Comparison of ENCODE assay signal across 15 mouse cellular contexts in the genomic region with DNA sequence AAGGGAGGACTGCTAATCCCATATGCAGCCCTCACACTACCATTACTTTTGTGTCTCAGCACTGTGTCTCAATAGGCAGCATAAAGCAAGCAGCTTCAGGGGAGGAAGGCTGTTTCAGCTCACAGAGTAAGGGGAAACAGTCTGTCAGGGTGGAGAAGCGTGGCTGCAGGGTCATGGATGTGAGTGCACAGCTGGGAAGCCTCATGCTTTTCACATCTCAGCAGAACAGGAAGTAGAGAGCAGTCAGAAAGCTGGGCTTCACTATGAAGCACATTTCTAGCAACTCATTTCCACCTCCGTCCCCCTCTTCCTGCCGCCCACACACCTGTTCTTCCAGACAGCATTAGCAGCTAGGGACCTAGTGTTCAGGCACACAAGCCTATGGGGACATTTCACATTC. TPM values are rescaled to one million over a fixed set of nuclear protein-coding genes. Genes with fewer than 3 reads are reported as not detected.
A peak's percentile ranks its signal among the peaks of the same experiment; 100 is the strongest.
DNase-seq lines count a peak whose midpoint lies in the region; ATAC-seq lines count a peak whose summit lies in the region.
"Had no signal": no experiment of that assay in that cellular context is flagged by ENCODE, and none has a peak within 500 bp of the region (broad histone marks: within the 10 kb centered on the region; RNA-seq: fewer than 3 reads in every experiment).

No protein-coding gene starts in this region.

- H3K36me3 ChIP-seq in lung, embryonic 16.5 days (ENCODE audit: control insufficient read depth, insufficient read depth, low read length), result no peaks in the 10 kb centered on the region
- H3K36me3 ChIP-seq: limb, embryonic 13.5 days; neural tube, embryonic 13.5 days had no signal

- no peak overlapping the region for H3K4me3 ChIP-seq in lung, embryonic 16.5 days (ENCODE audit: low read length)
- H3K4me3 ChIP-seq: erythroblast, embryonic 14.5 days; limb, embryonic 13.5 days; neural tube, embryonic 13.5 days had no signal

- H3K4me2 ChIP-seq in lung, embryonic 16.5 days (ENCODE audit: low read depth, low read length), result no peak overlapping the region
- H3K4me2 ChIP-seq: limb, embryonic 13.5 days; midbrain, embryonic 11.5 days; neural tube, embryonic 13.5 days had no signal

- no peak overlapping the region for H3K9ac ChIP-seq in lung, embryonic 16.5 days (ENCODE audit: low read length)
- H3K9ac ChIP-seq: limb, embryonic 13.5 days; neural tube, embryonic 13.5 days had no signal

- H3K27me3 ChIP-seq in lung, embryonic 16.5 days (ENCODE audit: control insufficient read depth, insufficient read depth, low read depth, low read length), result no peaks in the 10 kb centered on the region
- H3K27me3 ChIP-seq: limb, embryonic 13.5 days; neural tube, embryonic 13.5 days had no signal

- peak; percentile 89 for ATAC-seq in lung, embryonic 16.5 days (ENCODE audit: low read depth)

- H3K9me3 ChIP-seq in lung, embryonic 16.5 days (ENCODE audit: control insufficient read depth, low read length), result no peaks in the 10 kb centered on the region
- H3K9me3 ChIP-seq: limb, embryonic 13.5 days; neural tube, embryonic 13.5 days had no signal

- peak overlapping the region; percentile 71 for H3K27ac ChIP-seq in lung, embryonic 16.5 days (ENCODE audit: low read length)
- H3K27ac ChIP-seq: limb, embryonic 13.5 days; neural tube, embryonic 13.5 days had no signal

- H3K4me1 ChIP-seq in lung, embryonic 16.5 days (replicated peaks; ENCODE audit: control insufficient read depth, insufficient read depth, low read length), result peaks cover 26% of the 10 kb centered on the region

- intact Hi-C loops in heart, postnatal 25 days (cut with DNase I), result no loop called here

- DNase-seq in heart, adult 11 months, result peak; percentile 88
- DNase-seq in heart, postnatal 25 days (ENCODE audit: low spot score), result no peak
- no peak for DNase-seq in lung, postnatal 25 days (ENCODE audit: low spot score)
- peak; percentile 48 for DNase-seq in lung, postnatal 10 days
- peak; percentile 66 for DNase-seq in thymus, postnatal 14 days
- no peak for DNase-seq in adrenal gland, postnatal 14 days
- DNase-seq in layer of hippocampus, adult 18-20 months (ENCODE audit: low spot score in 2 of 2), result no peak
- DNase-seq: cerebellum, postnatal 14 days; gastrocnemius, postnatal 25 days; right cerebral cortex, postnatal 4 days had no signal

- 29% methylated on average over 3 of the region's 3 CpGs for WGBS in lung, embryonic 16.5 days

RNA-seq across cellular contexts. Expression of gene Smim15, which starts 12.7 kb away (rescaled TPM):
- total RNA-seq in heart, postnatal 25 days (2021), result 10 to 100 TPM; 22.9 to 24.8 TPM
- 70.1 and 72.2 TPM in 2 replicates for polyA plus RNA-seq in lung, embryonic 16.5 days (2015; fragmentation: Nextera tagmentation; extraction: Ambion mirVana)
- total RNA-seq in adrenal gland, postnatal 14 days (2021), result 41.1 and 42.2 TPM in 2 replicates
- 10 to 100 TPM; 58.2 to 59.3 TPM for total RNA-seq in layer of hippocampus, adult 18-20 months (2021)

Comparison
In these comparisons a context has a peak if more than half of its experiments do, and no peak if none do; other contexts are left out.
1. DNase-seq: peak in heart, adult 11 months (single experiment), lung, postnatal 10 days (single experiment) and thymus, postnatal 14 days (single experiment); none in heart, postnatal 25 days (single experiment), lung, postnatal 25 days (single experiment), adrenal gland, postnatal 14 days (single experiment) and layer of hippocampus, adult 18-20 months (0 of 2).